Mouse (Mus musculus): ENCODE measurements around the gene Retreg3.

DNA sequence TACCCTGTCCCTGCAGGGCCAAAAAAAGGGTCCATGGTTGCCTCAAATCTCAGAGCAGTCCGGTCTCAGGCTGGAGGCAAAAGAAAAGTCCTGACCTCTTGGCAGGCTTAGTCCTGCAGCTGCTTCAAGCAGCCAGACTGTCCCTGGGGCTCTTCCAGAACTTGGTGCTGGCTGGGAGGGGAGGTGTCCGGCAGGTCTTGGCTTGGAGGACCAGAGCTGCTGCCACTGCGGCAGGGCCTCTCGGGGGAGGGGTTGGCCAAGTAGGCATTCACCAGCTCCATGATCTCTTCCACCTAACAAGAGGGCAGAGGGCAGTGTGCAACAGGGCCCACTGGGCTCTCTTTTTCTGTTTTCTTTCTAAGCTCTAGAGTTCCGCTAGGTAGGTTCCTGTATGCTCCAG is 43.1 kb upstream of the Retreg3 start:
- TF ChIP-seq CTCF (IDR thresholded peaks at IDR 0.05; ENCODE audit: borderline replicate concordance, insufficient read depth, low read length), result no peak
- TF ChIP-seq POLR2A (IDR thresholded peaks at IDR 0.05; ENCODE audit: low read depth, low read length), result no peak
